Mouse (Mus musculus): Measurements from ENCODE around the gene Csrp2. TPM values are rescaled to one million over a fixed set of nuclear protein-coding genes. Genes with fewer than 3 reads are reported as not detected.

The Csrp2 gene
- polyA plus RNA-seq, 1 experiment from 2014 or later = 154 TPM

- H3K9ac ChIP-seq = no peak overlapping the region
- TF ChIP-seq CTCF (IDR thresholded peaks at IDR 0.05; ENCODE audit: low read depth) = no peak
- ATAC-seq (ENCODE audit: insufficient read depth) = no peak
Observed at GRCm38 (mm10) chr10:110882701-110883100, 36.9 kb upstream of the Csrp2 start.

GRCm38 (mm10) chr10:110890656-110891272, 28.8 kb upstream of the Csrp2 start:
- H3K36me3 ChIP-seq (ENCODE audit: insufficient read depth) = no peaks in the 10 kb centered on the region
- H3K27ac ChIP-seq (ENCODE audit: low read depth) = no peak overlapping the region
- H3K4me2 ChIP-seq = no peak overlapping the region
- H3K27me3 ChIP-seq (ENCODE audit: insufficient read depth, low read length) = no peaks in the 10 kb centered on the region
- H3K9ac ChIP-seq = no peak overlapping the region
- DNase-seq (no peak), ATAC-seq (ENCODE audit: insufficient read depth) (no peak)
- no peaks in the 10 kb centered on the region for H3K4me1 ChIP-seq (ENCODE audit: insufficient read depth)
- H3K9me3 ChIP-seq (ENCODE audit: low read depth, low read length) = no peaks in the 10 kb centered on the region
- H3K4me3 ChIP-seq (ENCODE audit: low read depth, low read length) = no peak overlapping the region
- TF ChIP-seq CTCF (IDR thresholded peaks at IDR 0.05; ENCODE audit: low read depth) = no peak
- WGBS = 58% methylated on average over 7 of the region's 7 CpGs

More at GRCm38 (mm10) chr10:110882701-110883100, 36.9 kb upstream of the Csrp2 start:
- H3K4me3 ChIP-seq (ENCODE audit: low read depth, low read length) = no peak overlapping the region
- H3K4me2 ChIP-seq = no peak overlapping the region
- peak; percentile 50 for DNase-seq
- no peaks in the 10 kb centered on the region for H3K36me3 ChIP-seq (ENCODE audit: insufficient read depth)
- no peaks in the 10 kb centered on the region for H3K9me3 ChIP-seq (ENCODE audit: low read depth, low read length)
- H3K27me3 ChIP-seq (ENCODE audit: insufficient read depth, low read length) = no peaks in the 10 kb centered on the region
- H3K27ac ChIP-seq (ENCODE audit: low read depth) = no peak overlapping the region
- peaks cover 16% of the 10 kb centered on the region for H3K4me1 ChIP-seq (ENCODE audit: insufficient read depth)

- DNase-seq (peak; percentile 54), ATAC-seq (ENCODE audit: insufficient read depth) (no peak)
- no peaks in the 10 kb centered on the region for H3K27me3 ChIP-seq (ENCODE audit: insufficient read depth, low read length)
- H3K4me1 ChIP-seq (ENCODE audit: insufficient read depth) = peaks cover 7% of the 10 kb centered on the region
- TF ChIP-seq CTCF (IDR thresholded peaks at IDR 0.05; ENCODE audit: low read depth) = no peak
- 35% methylated on average over 13 of the region's 13 CpGs for WGBS
- H3K36me3 ChIP-seq (ENCODE audit: insufficient read depth) = no peaks in the 10 kb centered on the region
- no peaks in the 10 kb centered on the region for H3K9me3 ChIP-seq (ENCODE audit: low read depth, low read length)
- 0 out of 2 replicates have a peak overlapping the region, but pooled peaks have one; percentile 12 for H3K27ac ChIP-seq (ENCODE audit: low read depth)
- no peak overlapping the region for H3K4me2 ChIP-seq
- H3K4me3 ChIP-seq (ENCODE audit: low read depth, low read length) = no peak overlapping the region
- no peak overlapping the region for H3K9ac ChIP-seq
Observed at GRCm38 (mm10) chr10:110899744-110900501, 19.7 kb upstream of the Csrp2 start.

GRCm38 (mm10) chr10:110903862-110904261, 15.7 kb upstream of the Csrp2 start:
- DNase-seq (no peak), ATAC-seq (ENCODE audit: insufficient read depth) (no peak)
- Histone ChIP-seq H3K4me1 (ENCODE audit: insufficient read depth) (peaks cover 7% of the 10 kb centered on the region), H3K27me3 (ENCODE audit: insufficient read depth, low read length) (no peaks in the 10 kb centered on the region), H3K27ac (ENCODE audit: low read depth) (no peak overlapping the region), H3K4me3 (ENCODE audit: low read depth, low read length) (no peak overlapping the region), H3K9ac (no peak overlapping the region), H3K4me2 (no peak overlapping the region), H3K36me3 (ENCODE audit: insufficient read depth) (no peaks in the 10 kb centered on the region), H3K9me3 (ENCODE audit: low read depth, low read length) (no peaks in the 10 kb centered on the region)
- 95% methylated on average over 3 of the region's 3 CpGs for WGBS
- no peak for TF ChIP-seq CTCF (IDR thresholded peaks at IDR 0.05; ENCODE audit: low read depth)

- H3K4me2 ChIP-seq = no peak overlapping the region
- H3K4me1 ChIP-seq (ENCODE audit: insufficient read depth) = 0 out of 2 replicates have a peak, but pooled peaks cover 3% of the 10 kb centered on the region
- no peaks in the 10 kb centered on the region for H3K36me3 ChIP-seq (ENCODE audit: insufficient read depth)
- DNase-seq = no peak
- no peak for TF ChIP-seq CTCF (IDR thresholded peaks at IDR 0.05; ENCODE audit: low read depth)
- no peaks in the 10 kb centered on the region for H3K9me3 ChIP-seq (ENCODE audit: low read depth, low read length)
- no peak overlapping the region for H3K4me3 ChIP-seq (ENCODE audit: low read depth, low read length)
- no peaks in the 10 kb centered on the region for H3K27me3 ChIP-seq (ENCODE audit: insufficient read depth, low read length)
- no peak overlapping the region for H3K27ac ChIP-seq (ENCODE audit: low read depth)
- H3K9ac ChIP-seq = no peak overlapping the region
- ATAC-seq (ENCODE audit: insufficient read depth) = no peak
- 51% methylated on average over 11 of the region's 11 CpGs for WGBS
Observed at GRCm38 (mm10) chr10:110916666-110917344, 2.8 kb upstream of the Csrp2 start.

GRCm38 (mm10) chr10:110917521-110917920, 2.1 kb upstream of the Csrp2 start:
- H3K4me3 ChIP-seq (ENCODE audit: low read depth, low read length) = no peak overlapping the region
- no peak overlapping the region for H3K27ac ChIP-seq (ENCODE audit: low read depth)
- 0 out of 2 replicates have a peak, but pooled peaks cover 6% of the 10 kb centered on the region for H3K4me1 ChIP-seq (ENCODE audit: insufficient read depth)
- ATAC-seq (ENCODE audit: insufficient read depth) (no peak), DNase-seq (no peak)
- no peak overlapping the region for H3K4me2 ChIP-seq
- H3K36me3 ChIP-seq (ENCODE audit: insufficient read depth) = no peaks in the 10 kb centered on the region
- TF ChIP-seq CTCF (IDR thresholded peaks at IDR 0.05; ENCODE audit: low read depth) = no peak
- no peak overlapping the region for H3K9ac ChIP-seq
- 97% methylated on average over 6 of the region's 6 CpGs for WGBS
- H3K9me3 ChIP-seq (ENCODE audit: low read depth, low read length) = no peaks in the 10 kb centered on the region
- no peaks in the 10 kb centered on the region for H3K27me3 ChIP-seq (ENCODE audit: insufficient read depth, low read length)

Measured in lung, embryonic 14.5 days (tissue).